Mouse (Mus musculus) adrenal gland, postnatal 36 days (tissue): ENCODE measurements around the gene Serpinb9b. TPM values are rescaled to one million over a fixed set of nuclear protein-coding genes. Genes with fewer than 3 reads are reported as not detected.

Experiments
- total RNA-seq, 2 experiments: library from RNA; stranded (reverse); gene quantifications; 2 replicates each; pipeline ENCODE4 v1.2.3; 2021

Gene Serpinb9b
- total RNA-seq, 2 experiments from 2014 or later, result 0.13 to 0.16 TPM

Other genes starting within 250 kb of the Serpinb9b start
- gene Mylk4, start 243.5 kb upstream of the Serpinb9b start, total RNA-seq, result not detected
- gene Wrnip1, start 225.4 kb upstream of the Serpinb9b start, total RNA-seq, result 10 to 100 TPM; 37.0 to 48.8 TPM
- not detected for gene D930007J09Rik, start 224.6 kb upstream of the Serpinb9b start, total RNA-seq
- gene Serpinb1a, start 176.2 kb upstream of the Serpinb9b start, total RNA-seq, result 100 to 1,000 TPM in 1 of 2 experiments, 1 to 10 TPM in 1; 8.7 to 154 TPM
- not detected for gene Serpinb1c, start 129.2 kb upstream of the Serpinb9b start, total RNA-seq
- 10 to 100 TPM; 22.0 to 38.0 TPM for gene Serpinb6b, start 62.2 kb upstream of the Serpinb9b start, total RNA-seq
- gene Serpinb9, start 24.2 kb upstream of the Serpinb9b start, total RNA-seq, result 10 to 100 TPM; 18.7 to 20.0 TPM
- gene Serpinb1b, start 51.2 kb downstream of the Serpinb9b start, total RNA-seq, result under 1 TPM; 0.17 to 0.49 TPM
- not detected for gene Serpinb9c, start 132.3 kb downstream of the Serpinb9b start, total RNA-seq
- not detected for gene Serpinb9d, start 165.5 kb downstream of the Serpinb9b start, total RNA-seq
- not detected for gene Serpinb9e, start 222.2 kb downstream of the Serpinb9b start, total RNA-seq